Mouse (Mus musculus): ENCODE results near the gene Klrc3.
"Not testable (repeated sequence)": the region's sequence is repeated elsewhere in the genome, so short reads cannot be mapped to it uniquely, and the experiment has no call there.

The Klrc3 gene

GRCm38 (mm10) chr6:129643237-129643636 lies at the start of gene Klrc3:
Klrc3 (minus strand) TSS chr6:129643337.
- not testable (repeated sequence) for DNase-seq

- DNase-seq, result not testable (repeated sequence)
Measured at GRCm38 (mm10) chr6:129691436-129691835, 48.3 kb upstream of the Klrc3 start.

GRCm38 (mm10) chr6:129680379-129680778 lies 37.2 kb upstream of the Klrc3 start:
- no peak for DNase-seq

GRCm38 (mm10) chr6:129678873-129679272 lies 35.7 kb upstream of the Klrc3 start, which contains the start of gene Klrc1:
Klrc1 (minus strand) TSS chr6:129678973.
- no peak for DNase-seq

- DNase-seq, result not testable (repeated sequence)
Measured at GRCm38 (mm10) chr6:129661301-129661700, 18.2 kb upstream of the Klrc3 start.

- DNase-seq, result not testable (repeated sequence)
Measured at GRCm38 (mm10) chr6:129660589-129660988, 17.5 kb upstream of the Klrc3 start, which contains the start of gene Klrc2. Klrc2 (minus strand) TSS chr6:129660689.

- DNase-seq, result not testable (repeated sequence)
Measured at GRCm38 (mm10) chr6:129644054-129644453, 917 bp upstream of the Klrc3 start.

GRCm38 (mm10) chr6:129631046-129631445 lies 12.1 kb downstream of the Klrc3 start:
- DNase-seq, result not testable (repeated sequence)

GRCm38 (mm10) chr6:129623735-129624134 lies 19.4 kb downstream of the Klrc3 start, which contains the start of gene Klrk1:
Klrk1 (minus strand) TSS chr6:129623864.
- DNase-seq, result no peak

- no peak for DNase-seq
Measured at GRCm38 (mm10) chr6:129608372-129608771, 34.8 kb downstream of the Klrc3 start.

- DNase-seq, result no peak
Measured at GRCm38 (mm10) chr6:129591508-129591907, 51.6 kb downstream of the Klrc3 start, which contains the start of gene Klrd1. Klrd1 (plus strand) TSS chr6:129591782.

Measured in right cerebral cortex, postnatal 14 days (tissue).